Mouse (Mus musculus) bone marrow macrophage, adult 2 months (primary cell): ENCODE results near the gene Lrrc74b.

Experiments
- CTCF ChIP-seq: IDR thresholded peaks from 2 replicates; pipeline ENCODE4 v1.5.1; 2012; ENCODE audit warnings: low read depth, mild to moderate bottlenecking, low read length, moderate library complexity
- POLR2A ChIP-seq: IDR thresholded peaks from 2 replicates; pipeline ENCODE4 v1.6.1; 2012; ENCODE audit warnings: mild to moderate bottlenecking, low read depth, low read length, borderline replicate concordance

DNA sequence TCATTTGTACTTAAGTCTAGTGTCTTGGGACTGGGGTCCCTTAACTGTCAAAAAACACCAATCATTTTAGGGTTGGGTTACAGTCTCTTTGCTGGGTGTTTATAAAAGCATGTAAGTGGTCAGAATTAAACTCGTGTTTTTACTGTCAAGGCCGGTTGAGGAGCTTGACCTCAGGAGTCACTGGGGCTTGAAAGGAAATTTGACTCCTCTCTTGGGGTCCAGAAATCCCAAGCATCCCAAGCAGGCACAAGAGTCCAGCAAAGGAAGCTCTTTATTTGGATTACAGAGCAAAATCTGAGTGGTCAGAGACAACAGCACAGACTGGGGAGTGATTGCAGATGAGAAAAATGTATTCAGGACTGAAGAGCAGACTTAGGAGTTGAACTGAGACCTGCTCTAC, 29.7 kb upstream of the Lrrc74b start:
- no peak for TF ChIP-seq POLR2A
- no peak for TF ChIP-seq CTCF
